Mouse (Mus musculus) central nervous system, embryonic 14 days (tissue): ENCODE measurements around the gene Col28a1. TPM values are rescaled to one million over a fixed set of nuclear protein-coding genes. Genes with fewer than 3 reads are reported as not detected.

ENCODE experiments used
- polyA plus RNA-seq: library from polyadenylated mRNA; depleted of rRNA; stranded (reverse); fragments of >200 nt; gene quantifications from 2 replicates; pipeline ENCODE4 v1.2.3, GENCODE M21; 2012; rRNA removed

Gene Col28a1
- 0.63 and 1.5 TPM in 2 replicates for polyA plus RNA-seq

DNA sequence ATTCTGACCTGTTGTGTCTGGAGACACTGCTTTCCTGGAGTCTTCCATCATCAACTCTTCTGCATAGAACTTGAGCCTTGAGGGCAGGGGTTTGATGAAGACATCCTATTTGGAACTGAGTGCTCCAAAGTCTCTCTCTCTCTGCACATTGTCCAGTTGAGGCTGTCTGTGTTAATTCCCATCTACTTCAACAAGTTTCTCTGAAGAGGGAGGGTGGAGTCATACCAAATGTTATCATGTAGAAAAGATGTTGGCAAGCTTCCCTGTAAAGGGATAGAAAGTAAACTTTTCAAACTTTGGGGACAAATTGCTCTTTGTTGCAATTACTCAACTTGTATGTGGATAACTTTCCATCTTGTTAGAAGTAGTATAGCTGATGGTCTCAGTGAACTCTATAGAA is at the start of gene Col28a1:
TSS of gene Col28a1 (minus strand) at position 101 of the 400 bp plus-strand sequence.

DNA sequence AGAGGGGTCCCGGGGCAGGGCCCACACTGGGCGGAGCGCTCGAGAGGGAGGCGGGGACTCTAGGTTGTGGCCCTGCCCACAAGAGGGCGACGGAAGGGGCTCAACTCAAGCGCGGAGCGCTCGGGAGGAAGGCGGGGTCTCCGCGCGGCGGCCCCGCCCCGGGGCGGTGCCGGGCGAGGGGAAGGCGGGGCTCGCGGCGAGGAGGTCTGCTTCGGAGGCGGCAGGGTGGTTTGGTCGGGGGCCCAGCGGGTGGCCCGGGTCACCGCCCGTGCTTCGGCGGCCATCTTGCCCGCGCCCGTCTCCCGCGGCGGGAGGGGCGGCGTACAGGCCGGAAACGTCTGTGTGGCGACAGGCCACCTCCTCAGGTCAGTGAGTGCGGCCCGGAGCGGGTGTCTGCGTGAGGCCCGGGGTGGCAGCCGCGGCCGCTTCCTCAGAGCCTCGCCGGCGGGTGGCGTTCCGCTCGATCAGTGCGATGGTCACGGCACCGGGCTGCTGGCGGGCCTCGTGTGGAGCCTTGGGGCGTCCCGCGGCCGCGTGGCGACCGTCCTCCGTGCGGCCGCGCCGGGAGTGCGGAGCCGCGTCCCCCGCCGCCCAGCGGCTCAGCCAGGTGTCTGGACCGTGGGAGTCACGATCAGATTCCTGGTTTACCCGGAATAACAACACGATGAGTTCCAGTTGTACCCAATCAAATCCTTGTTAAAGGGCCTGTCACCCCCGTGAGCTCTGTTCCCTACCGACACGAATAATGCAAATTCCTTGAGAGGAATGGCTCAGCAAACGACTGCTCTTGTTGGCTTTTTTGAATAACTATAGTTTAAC is 16.8 kb upstream of the Col28a1 start, which contains the start of gene Mios:
TSS of gene Mios (plus strand) at position 176 of the 819 bp plus-strand sequence.

Other genes with a start within 250 kb of the Col28a1 start
- gene Mios, start 16.6 kb upstream of the Col28a1 start, polyA plus RNA-seq: 13.3 and 14.5 TPM in 2 replicates
- 55.9 and 69.6 TPM in 2 replicates for gene Rpa3, start 66.6 kb upstream of the Col28a1 start, polyA plus RNA-seq
- gene Umad1, start 66.7 kb upstream of the Col28a1 start, polyA plus RNA-seq: 23.0 and 23.7 TPM in 2 replicates
- 16.4 and 22.1 TPM in 2 replicates for gene Gm45062, start 66.8 kb upstream of the Col28a1 start, polyA plus RNA-seq